Mouse (Mus musculus) megakaryocyte-erythroid progenitor cell, adult 5-6 weeks (primary cell): ENCODE measurements at regions not wholly inside any gene's neighbourhood (a gene's known extent, or its start where the extent isn't known, plus 50 kb on each side); places are given as distances from the start of the nearest gene placed in this dataset.
"Not testable (repeated sequence)": the region's sequence is repeated elsewhere in the genome, so short reads cannot be mapped to it uniquely, and the experiment has no call there.

ENCODE experiments used
- ATAC-seq: replicated peaks from 2 replicates; pipeline ENCODE4 v1.8.0; 2016; ENCODE audit warnings: mild to moderate bottlenecking, inconsistent platforms; ENCODE audit not compliant: severe bottlenecking, poor library complexity, low FRiP score, low TSS enrichment

- ATAC-seq: no peak
Measured at GRCm38 (mm10) chr17:26335551-26335950, 79.1 kb upstream of the Neurl1b start.

- no peak for ATAC-seq
Measured at GRCm38 (mm10) chr17:26336011-26336410, 78.6 kb upstream of the Neurl1b start.

- ATAC-seq: no peak
Measured at GRCm38 (mm10) chr17:26337106-26337505, 77.5 kb upstream of the Neurl1b start.

DNA sequence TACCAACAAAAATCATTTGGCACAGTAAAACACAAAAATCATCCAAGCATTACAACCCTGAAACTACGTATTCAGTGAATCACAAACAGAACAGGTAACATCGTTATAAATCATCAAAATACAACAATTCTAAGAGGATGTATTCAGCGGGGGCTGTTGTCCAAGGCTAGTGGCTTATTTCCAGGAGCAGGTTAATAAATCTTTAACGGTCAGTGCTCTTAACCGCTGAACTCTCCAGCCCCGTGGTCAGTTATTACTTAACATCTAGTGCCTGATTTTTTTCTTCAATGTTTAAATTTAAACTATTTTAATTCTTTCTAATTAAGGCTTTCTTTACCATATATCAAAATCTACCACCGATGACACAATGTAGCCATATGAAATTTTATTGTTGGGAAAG is 69.2 kb upstream of the Neurl1b start:
- not testable (repeated sequence) for ATAC-seq

- no peak for ATAC-seq
Measured at GRCm38 (mm10) chr17:26348116-26348515, 66.5 kb upstream of the Neurl1b start.

- no peak for ATAC-seq
Measured at GRCm38 (mm10) chr17:26349741-26350140, 64.9 kb upstream of the Neurl1b start.

DNA sequence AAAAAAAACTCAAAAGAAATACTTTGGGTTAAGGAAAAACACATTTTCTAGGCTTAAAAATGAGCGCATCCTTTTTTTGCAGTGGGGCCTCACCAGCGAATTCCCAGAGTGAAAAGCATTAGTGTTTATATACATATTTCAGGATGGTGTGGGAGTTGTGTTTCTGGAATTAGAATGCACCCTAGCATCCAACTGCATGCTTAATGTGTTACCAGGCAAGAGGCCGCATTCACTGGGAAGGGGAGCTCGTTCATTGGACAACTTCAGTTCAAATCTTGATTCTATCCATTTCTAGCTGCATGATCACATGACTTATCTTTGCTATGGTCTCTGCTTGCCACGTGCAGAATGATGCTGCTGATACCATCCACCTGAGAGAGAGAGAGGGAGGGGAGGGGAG is 64.4 kb upstream of the Neurl1b start:
- ATAC-seq: no peak

- no peak for ATAC-seq
Measured at GRCm38 (mm10) chr17:26351991-26352390, 62.6 kb upstream of the Neurl1b start.

- ATAC-seq: no peak
Measured at GRCm38 (mm10) chr17:26352712-26353111, 61.9 kb upstream of the Neurl1b start.

DNA sequence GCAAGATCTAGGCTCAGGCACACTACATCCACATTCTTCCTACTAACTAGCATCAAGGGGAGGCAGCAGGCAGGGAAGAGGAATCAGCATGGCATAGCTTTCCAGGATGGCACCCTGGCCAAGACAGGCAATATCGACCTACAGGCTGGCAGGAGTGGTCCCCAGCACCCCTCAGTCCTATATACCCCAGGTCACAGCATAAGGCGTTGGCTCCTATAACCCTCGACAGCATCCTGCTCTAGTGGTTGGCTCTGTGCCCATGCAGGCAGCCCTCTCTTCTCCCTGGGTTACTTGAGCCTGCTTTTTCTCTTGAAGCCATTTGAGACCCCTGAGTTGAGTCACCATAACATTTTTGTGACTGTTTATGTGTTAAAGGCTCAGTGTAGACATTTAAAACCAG is 60.2 kb upstream of the Neurl1b start:
- ATAC-seq: no peak

DNA sequence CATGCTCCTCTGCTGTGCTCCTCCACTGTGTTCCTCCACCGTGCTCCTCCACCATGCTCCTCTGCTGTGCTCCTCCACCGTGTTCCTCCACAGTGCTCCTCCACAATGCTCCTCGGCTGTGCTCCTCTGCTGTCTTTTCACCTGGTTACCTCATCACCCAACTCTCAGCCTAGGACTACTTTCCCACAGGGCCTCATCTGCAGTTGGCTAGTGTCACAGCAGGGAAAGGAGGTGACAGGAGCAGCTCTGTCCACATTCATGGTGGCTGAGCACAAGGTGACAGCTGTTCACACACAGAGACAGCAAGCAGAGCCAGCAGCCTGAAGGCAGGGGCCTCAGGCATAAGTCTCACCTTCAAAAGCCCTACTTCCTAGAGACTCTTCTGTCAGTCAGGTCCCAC is 59.3 kb upstream of the Neurl1b start:
- no peak for ATAC-seq

- ATAC-seq: no peak
Measured at GRCm38 (mm10) chr17:26356906-26357305, 57.7 kb upstream of the Neurl1b start.

DNA sequence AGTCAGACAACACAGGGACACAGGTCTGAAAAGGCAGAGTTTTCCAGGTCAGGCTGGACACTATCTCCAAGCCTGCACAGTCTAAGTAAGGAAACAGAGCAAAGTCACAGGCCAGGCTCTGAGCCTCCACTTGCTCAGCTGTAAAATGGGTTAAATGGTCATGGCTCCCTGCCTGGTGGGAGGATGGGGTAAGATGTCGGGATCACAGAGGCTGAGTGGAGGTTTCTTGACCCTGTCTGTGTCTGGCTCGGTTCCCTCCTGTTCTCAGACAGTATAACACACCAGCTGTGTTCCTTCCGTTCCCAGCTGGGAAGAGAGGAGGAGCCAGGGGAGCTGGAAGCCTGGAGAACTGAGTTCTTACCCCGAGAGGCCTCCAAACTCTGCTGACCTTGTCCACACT is 56.8 kb upstream of the Neurl1b start:
- ATAC-seq: no peak

GRCm38 (mm10) chr17:26360711-26361110 is 53.9 kb upstream of the Neurl1b start:
- 0 out of 2 replicates have a peak, but pooled peaks have one; percentile 25 for ATAC-seq

- peak; percentile 51 for ATAC-seq
Measured at GRCm38 (mm10) chr17:26361420-26361819, 53.2 kb upstream of the Neurl1b start.

DNA sequence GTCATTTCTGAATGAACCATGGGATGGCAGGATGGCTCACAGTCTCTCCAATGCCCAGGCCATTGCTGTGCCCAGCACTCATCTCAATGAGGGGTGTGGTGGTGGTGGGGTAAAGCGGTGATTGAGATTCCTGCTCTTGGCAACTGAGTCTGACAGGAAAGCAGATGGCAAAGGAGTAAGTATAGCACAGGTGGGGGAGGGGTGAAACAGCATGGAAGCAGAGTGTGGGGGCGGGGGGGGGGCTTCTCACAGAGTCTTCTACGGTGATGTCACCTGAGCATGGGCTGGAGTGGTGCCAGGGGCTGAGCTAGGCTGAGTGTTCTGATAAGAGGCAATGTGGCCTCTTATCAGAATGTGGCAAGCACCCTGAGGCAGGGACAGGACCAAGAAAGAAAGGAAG is 52.6 kb upstream of the Neurl1b start:
- peak; percentile 19; the same call in 1 of the 2 replicates for ATAC-seq

DNA sequence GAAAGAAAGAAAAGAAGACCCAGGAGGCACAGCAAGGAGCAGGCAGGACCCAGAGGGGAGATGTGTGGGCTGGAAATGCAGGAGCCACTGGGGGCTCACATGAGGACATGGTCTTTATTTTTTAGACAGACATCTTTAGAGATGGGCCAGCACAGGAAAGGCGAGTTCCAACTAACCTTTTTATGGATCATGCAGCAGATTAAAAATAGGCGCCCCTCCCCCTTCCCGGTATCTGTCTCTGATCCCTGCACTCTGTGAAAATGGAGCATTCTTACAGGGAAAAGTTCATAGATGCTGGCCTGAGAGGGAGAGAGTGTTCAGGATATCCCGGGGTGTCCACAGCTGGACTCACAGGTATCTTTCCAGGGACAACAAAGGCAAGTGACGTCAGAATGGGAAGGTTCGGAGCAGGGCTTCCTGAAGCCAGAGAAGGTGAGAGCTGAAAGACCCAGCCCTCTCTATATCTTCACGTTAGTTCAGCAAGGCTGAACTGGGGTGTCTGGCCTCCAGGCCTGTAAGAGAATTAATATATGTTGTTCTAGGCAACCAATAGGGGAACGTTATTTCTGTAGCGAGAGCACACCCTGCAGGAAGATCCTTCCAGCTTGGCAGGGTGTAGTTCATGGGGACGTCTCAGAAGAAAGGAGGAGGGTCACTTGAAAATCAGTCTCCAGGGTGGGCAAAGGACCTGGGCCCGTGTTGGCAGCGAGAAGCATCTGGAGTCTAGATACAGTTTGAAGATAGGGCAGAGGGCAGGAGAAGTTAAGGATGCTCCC is 51.9 kb upstream of the Neurl1b start:
- ATAC-seq: no peak

DNA sequence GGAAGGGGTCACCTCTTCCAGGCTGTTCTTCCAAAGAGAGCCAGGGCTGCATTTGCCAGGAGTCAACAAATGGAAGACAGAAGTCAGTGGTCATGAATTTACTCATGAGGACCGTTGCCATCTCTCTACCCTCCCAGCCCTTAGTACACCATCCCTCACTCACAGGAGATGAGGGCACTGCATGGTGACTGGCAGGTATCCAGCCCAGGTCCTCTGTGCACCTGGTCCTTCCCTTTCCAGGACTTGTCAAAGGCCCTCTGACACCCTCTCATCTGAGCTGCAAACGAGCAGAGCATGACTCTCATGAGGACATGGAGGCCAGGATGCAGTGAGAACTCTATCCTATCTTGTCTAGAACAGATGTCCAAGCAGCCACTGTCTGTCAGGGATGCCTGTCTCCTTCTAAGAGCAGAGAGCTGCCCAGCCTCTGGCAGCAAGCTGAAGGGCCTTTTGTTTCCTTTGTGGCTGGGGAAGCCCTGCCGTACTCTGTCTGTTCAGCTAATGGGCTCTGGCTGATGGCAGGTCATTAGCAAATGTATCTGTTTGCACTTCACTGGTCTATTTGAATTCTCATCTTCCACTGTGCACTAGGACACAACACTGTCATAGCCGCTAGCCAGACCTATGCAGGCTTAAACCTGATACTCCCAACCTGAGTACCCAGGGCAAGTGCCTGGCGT is 50.6 kb upstream of the Neurl1b start:
- ATAC-seq: no peak
